Mouse (Mus musculus) liver, adult 2 months (tissue): ENCODE results near the gene Deup1.

Experiments used
- CTCF ChIP-seq: fragments of 200-500 bp; IDR thresholded peaks from 2 replicates; pipeline ENCODE4 v1.5.1; 2011; ENCODE audit warnings: low read depth, low read length, control low read depth
- POLR2A ChIP-seq: fragments of 200-500 bp; IDR thresholded peaks from 2 replicates; pipeline ENCODE4 v1.6.1; 2011; ENCODE audit warnings: low read length, control low read depth; ENCODE audit not compliant: insufficient read depth; ENCODE audit errors: extremely low read depth

GRCm38 (mm10) chr9:15616471-15616870, 11.3 kb downstream of the Deup1 start:
- TF ChIP-seq CTCF (no peak), POLR2A (no peak)
